ENCODE assay signal across 21 mouse cellular contexts in the genomic region with DNA sequence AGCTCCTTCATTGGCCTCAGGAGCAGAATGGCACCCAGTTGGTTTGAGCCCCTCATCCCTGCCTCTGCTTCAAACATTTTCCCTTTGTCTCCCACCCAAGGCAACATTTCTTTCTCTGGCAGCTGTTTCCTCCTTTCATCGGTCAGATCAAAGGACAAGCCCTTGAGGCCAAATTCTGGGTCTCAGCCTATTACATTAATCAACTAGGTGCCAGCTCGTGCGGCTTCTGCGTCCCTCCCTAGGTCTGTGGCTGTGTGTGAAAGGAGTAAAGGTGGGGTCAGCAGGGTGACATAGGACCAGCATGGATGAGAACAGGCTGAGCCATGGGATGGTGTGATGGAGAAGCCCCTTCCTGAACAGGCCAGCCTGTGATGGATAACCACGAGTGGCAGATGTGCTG. TPM values are rescaled to one million over a fixed set of nuclear protein-coding genes. Genes with fewer than 3 reads are reported as not detected.
DNase-seq lines count a peak whose midpoint lies in the region; ATAC-seq lines count a peak whose summit lies in the region.
"Had no signal": no experiment of that assay in that cellular context is flagged by ENCODE, and none has a peak within 500 bp of the region (broad histone marks: within the 10 kb centered on the region; RNA-seq: fewer than 3 reads in every experiment).

No protein-coding gene starts in this region.

- H3K4me2 ChIP-seq in hindbrain, embryonic 15.5 days, result no peak overlapping the region
- no peak overlapping the region for H3K4me2 ChIP-seq in hindbrain, embryonic 14.5 days (replicated peaks)
- H3K4me2 ChIP-seq: embryonic facial prominence, embryonic 12.5 days; lung, embryonic 15.5 days; stomach, embryonic 15.5 days had no signal

- H3K4me3 ChIP-seq in hindbrain, embryonic 15.5 days, result no peak overlapping the region
- no peak overlapping the region for H3K4me3 ChIP-seq in hindbrain, embryonic 14.5 days (replicated peaks; ENCODE audit: low read length)
- H3K4me3 ChIP-seq: embryonic facial prominence, embryonic 12.5 days; lung, embryonic 15.5 days; stomach, embryonic 15.5 days had no signal

- H3K27me3 ChIP-seq in hindbrain, embryonic 15.5 days, result no peaks in the 10 kb centered on the region
- no peaks in the 10 kb centered on the region for H3K27me3 ChIP-seq in hindbrain, embryonic 14.5 days (ENCODE audit: control insufficient read depth, insufficient read depth, low read length)
- H3K27me3 ChIP-seq: embryonic facial prominence, embryonic 12.5 days; lung, embryonic 15.5 days; stomach, embryonic 15.5 days had no signal

- no peaks in the 10 kb centered on the region for H3K9me3 ChIP-seq in hindbrain, embryonic 15.5 days
- no peaks in the 10 kb centered on the region for H3K9me3 ChIP-seq in hindbrain, embryonic 14.5 days (ENCODE audit: control insufficient read depth, low read length)
- H3K9me3 ChIP-seq: embryonic facial prominence, embryonic 12.5 days; lung, embryonic 15.5 days; stomach, embryonic 15.5 days had no signal

- H3K36me3 ChIP-seq in hindbrain, embryonic 15.5 days, result no peaks in the 10 kb centered on the region
- H3K36me3 ChIP-seq in hindbrain, embryonic 14.5 days (replicated peaks; ENCODE audit: control insufficient read depth, insufficient read depth), result no peaks in the 10 kb centered on the region
- H3K36me3 ChIP-seq: lung, embryonic 15.5 days; stomach, embryonic 15.5 days had no signal

- H3K27ac ChIP-seq in hindbrain, embryonic 15.5 days (replicated peaks), result no peak overlapping the region
- H3K27ac ChIP-seq in hindbrain, embryonic 14.5 days, result no peak overlapping the region
- H3K27ac ChIP-seq: embryonic facial prominence, embryonic 12.5 days; liver, embryonic 14.5 days; lung, embryonic 15.5 days; macrophage; stomach, embryonic 15.5 days had no signal

- H3K9ac ChIP-seq in hindbrain, embryonic 15.5 days, result no peak overlapping the region
- H3K9ac ChIP-seq in hindbrain, embryonic 14.5 days, result no peak overlapping the region
- H3K9ac ChIP-seq: embryonic facial prominence, embryonic 12.5 days; liver, embryonic 14.5 days; lung, embryonic 15.5 days; stomach, embryonic 15.5 days had no signal

- no peak for DNase-seq in hindbrain, embryonic 14.5 days (ENCODE audit: low spot score)
- peak; percentile 72 for DNase-seq in embryo, embryonic 10 days (ENCODE audit: low spot score)
- peak; percentile 66 for DNase-seq in embryo, embryonic 11 days
- DNase-seq in mesoderm, embryonic 11.5 days (ENCODE audit: low read depth, low spot score), result peak; percentile 72
- DNase-seq in kidney, postnatal 36 days, result no peak
- no peak for DNase-seq in cerebellum, adult 9-11 months
- no peak for DNase-seq in layer of hippocampus, adult 9-10 months (ENCODE audit: low spot score)
- DNase-seq: adrenal gland, adult 8-10 months; cerebellum, adult 11 months; cerebellum, postnatal 25 days; gastrocnemius, postnatal 36 days; kidney, adult 18-20 months; kidney, postnatal 10 days; thymus, adult 18-20 months had no signal

- ATAC-seq in hindbrain, embryonic 15.5 days (ENCODE audit: low FRiP score, low read depth), result 0 out of 2 replicates have a peak, but pooled peaks have one; percentile 23
- no peak for ATAC-seq in hindbrain, embryonic 14.5 days (ENCODE audit: low FRiP score)
- ATAC-seq: forebrain, embryonic 16.5 days had no signal

- no peaks in the 10 kb centered on the region for H3K4me1 ChIP-seq in hindbrain, embryonic 15.5 days (replicated peaks)
- H3K4me1 ChIP-seq in hindbrain, embryonic 14.5 days (replicated peaks; ENCODE audit: control insufficient read depth, insufficient read depth, low read length), result no peaks in the 10 kb centered on the region
- H3K4me1 ChIP-seq: lung, embryonic 15.5 days had no signal

- WGBS in hindbrain, embryonic 15.5 days, result 36% methylated on average over 5 of the region's 5 CpGs
- WGBS in hindbrain, embryonic 14.5 days, result 22% methylated on average over 5 of the region's 5 CpGs

RNA-seq across cellular contexts. Expression of a gene that starts 13.8 kb away (rescaled TPM):
- 0.87 and 0.92 TPM in 2 replicates for polyA plus RNA-seq in hindbrain, embryonic 15.5 days (2015; fragmentation: Nextera tagmentation; extraction: Ambion mirVana)
- 0.95 and 0.96 TPM in 2 replicates for polyA plus RNA-seq in hindbrain, embryonic 14.5 days (2014; fragmentation: Nextera tagmentation; extraction: Ambion mirVana)
- polyA plus RNA-seq: macrophage had no signal

RNA-seq across cellular contexts. Expression of a gene that starts 28.5 kb away (rescaled TPM):
- polyA plus RNA-seq in hindbrain, embryonic 15.5 days (2015; fragmentation: Nextera tagmentation; extraction: Ambion mirVana), result 62.3 and 68.8 TPM in 2 replicates
- polyA plus RNA-seq in hindbrain, embryonic 14.5 days (2014; fragmentation: Nextera tagmentation; extraction: Ambion mirVana), result 55.1 and 56.5 TPM in 2 replicates

RNA-seq across cellular contexts. Expression of a gene that starts 51.5 kb away (rescaled TPM):
- 21.8 and 23.6 TPM in 2 replicates for polyA plus RNA-seq in hindbrain, embryonic 15.5 days (2015; fragmentation: Nextera tagmentation; extraction: Ambion mirVana)
- polyA plus RNA-seq in hindbrain, embryonic 14.5 days (2014; fragmentation: Nextera tagmentation; extraction: Ambion mirVana), result 22.9 and 25.1 TPM in 2 replicates

RNA-seq across cellular contexts. Expression of a gene that starts 56.2 kb away (rescaled TPM):
- polyA plus RNA-seq in hindbrain, embryonic 15.5 days (2015; fragmentation: Nextera tagmentation; extraction: Ambion mirVana), result 570 and 601 TPM in 2 replicates
- 589 and 599 TPM in 2 replicates for polyA plus RNA-seq in hindbrain, embryonic 14.5 days (2014; fragmentation: Nextera tagmentation; extraction: Ambion mirVana)

Comparison
In these comparisons a context has a peak if more than half of its experiments do, and no peak if none do; other contexts are left out.
1. DNase-seq: peak in embryo, embryonic 10 days (single experiment), embryo, embryonic 11 days (single experiment) and mesoderm, embryonic 11.5 days (single experiment); none in hindbrain, embryonic 14.5 days (single experiment), kidney, postnatal 36 days (0 of 2), cerebellum, adult 9-11 months (single experiment) and layer of hippocampus, adult 9-10 months (single experiment).